Mouse (Mus musculus) frontal cortex, adult (tissue): Measurements from ENCODE around the gene Zfp740.

Experiments used
- ATAC-seq: cut with Nextera tagmentation; 2 replicates; pipeline ENCODE4 v1.9.2; 2017; ENCODE audit warnings: mild to moderate bottlenecking, moderate library complexity, mixed read lengths; ENCODE audit not compliant: low TSS enrichment

Zfp740 gene

DNA sequence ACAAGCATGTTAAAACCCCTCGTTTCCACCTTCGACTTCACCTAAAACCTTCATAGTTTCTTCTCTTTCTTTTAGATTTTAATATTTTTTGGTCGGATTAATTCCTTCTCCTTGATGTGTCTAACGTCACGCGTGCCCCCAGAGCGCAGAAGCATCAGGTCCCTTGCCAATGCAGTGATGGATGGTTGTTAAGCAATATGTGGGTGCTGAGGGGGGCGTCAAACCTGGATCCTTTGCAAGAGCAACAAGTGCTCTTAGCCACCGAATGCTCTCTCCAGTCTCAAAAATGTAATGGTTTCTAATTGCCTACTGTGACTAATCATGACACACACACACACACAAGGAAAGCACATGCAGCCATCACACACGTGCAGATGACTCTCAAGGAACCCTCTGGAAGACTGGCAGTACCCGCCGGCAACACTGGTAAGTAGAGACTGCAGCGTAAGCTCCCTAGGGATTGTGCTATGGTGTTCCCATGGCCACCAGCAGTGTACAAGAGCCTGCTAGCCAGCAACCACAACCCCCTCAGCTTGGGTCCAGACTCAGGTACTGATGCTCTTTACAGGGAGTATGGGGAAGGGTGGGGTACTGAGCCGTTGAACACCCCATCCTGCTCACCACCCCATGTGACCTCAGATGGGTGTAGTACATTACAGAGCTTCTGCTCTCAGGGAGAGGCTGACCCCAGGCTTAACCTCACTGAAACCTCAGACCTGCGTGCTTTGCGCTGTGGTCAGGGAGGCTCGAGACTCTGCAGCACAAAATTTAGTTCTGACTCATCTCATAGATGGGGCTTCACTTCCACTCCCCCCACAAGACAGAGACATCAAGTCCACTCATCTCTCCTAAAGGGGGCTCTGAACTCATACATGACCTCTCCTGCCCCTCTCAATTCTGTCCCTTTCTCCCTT, 27.6 kb downstream of the Zfp740 start:
- no peak for ATAC-seq

DNA sequence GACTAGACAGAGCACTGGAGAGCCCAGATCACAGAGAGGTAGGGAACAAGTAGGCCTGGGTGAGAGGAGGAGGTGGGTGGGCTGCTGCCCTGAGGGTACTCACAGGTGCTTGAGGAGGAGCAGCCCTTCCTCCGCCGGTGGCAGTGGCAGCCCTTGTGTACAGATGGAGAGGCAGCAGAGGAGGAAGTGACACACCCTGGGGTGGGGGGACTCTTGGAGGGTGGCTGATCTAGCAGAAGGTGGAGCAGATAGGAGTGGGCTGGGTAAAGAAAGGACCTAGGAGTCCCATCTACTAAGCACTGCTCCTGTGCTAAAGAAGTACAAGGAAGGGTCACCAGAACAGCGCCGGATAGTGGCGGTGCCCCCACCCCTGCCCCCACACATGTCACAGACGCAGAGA, 28.7 kb downstream of the Zfp740 start, which contains the start of gene Itgb7:
Gene Itgb7, minus strand, starts transcription at position 197 of the 400 bp plus-strand sequence.
- ATAC-seq: no peak

DNA sequence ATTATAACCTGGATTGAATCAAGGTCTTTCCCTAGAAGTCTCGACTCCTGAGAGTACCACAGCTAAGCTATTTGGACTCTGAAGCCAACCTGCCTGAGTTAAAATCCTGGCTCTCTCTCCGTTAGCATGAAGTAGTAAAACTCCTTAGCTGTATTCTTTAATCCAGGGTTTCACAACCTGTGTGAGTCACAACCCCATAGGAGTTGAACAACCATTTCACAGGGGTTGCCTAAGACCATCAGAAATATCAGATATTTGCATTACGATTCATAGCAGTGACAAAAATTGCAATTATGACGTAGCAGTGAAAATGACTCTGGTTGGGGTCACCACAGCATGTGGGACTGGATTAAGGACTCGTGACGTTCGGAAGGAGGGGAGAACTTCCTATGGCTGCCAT, 29.7 kb downstream of the Zfp740 start:
- ATAC-seq: no peak

DNA sequence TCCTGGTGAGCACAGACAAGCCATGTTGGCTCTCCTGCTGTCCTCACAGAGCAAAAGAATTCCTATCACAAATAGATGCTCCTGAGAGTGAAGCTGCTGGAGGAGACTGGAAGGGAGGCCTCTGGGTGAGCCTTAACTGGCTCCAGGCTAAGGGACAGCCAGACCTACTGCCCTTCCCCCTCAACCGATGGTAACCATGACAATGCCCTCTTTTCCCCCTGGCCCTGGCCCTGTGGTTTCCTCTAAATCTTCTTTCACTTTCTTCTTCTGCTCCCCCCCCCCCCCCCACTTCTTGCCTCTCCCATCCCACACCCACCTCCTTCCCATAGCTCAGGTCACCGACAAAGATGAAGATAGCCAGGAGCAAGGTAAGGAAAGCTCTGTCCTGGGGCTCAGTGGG, 30.8 kb downstream of the Zfp740 start:
- ATAC-seq: no peak

DNA sequence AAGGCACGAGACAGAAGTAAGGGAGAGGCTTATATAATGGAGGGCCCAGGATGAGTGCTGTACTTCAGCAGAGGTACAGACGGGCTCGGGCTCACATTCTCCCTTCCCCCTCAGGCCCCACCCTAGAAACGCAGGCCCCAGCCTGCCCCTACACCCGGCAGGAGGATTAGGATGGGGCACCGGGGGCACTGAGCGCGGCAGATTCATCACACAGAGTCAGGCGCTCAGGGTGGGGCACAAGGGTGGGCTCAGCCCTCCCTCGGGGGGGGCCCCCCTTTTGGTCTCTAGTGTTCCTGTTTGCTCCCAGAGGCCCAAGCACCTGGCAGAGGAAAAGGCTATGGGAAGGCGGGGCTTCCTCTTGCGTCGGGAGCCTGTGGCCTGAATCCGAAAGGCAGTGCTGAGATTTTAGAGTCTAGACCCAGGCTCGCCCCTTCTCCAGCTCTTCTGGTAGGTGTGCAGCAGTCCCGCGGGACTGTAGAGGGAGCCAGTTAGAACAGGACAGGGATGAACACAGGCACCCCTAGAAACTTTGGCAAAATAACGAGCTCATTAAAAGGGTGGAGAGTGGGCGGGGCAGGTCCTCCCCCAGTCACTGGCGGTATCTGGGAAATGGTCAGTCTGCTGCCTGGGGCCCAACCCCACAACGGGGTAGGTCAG, 32.5 kb downstream of the Zfp740 start:
- ATAC-seq: no peak

DNA sequence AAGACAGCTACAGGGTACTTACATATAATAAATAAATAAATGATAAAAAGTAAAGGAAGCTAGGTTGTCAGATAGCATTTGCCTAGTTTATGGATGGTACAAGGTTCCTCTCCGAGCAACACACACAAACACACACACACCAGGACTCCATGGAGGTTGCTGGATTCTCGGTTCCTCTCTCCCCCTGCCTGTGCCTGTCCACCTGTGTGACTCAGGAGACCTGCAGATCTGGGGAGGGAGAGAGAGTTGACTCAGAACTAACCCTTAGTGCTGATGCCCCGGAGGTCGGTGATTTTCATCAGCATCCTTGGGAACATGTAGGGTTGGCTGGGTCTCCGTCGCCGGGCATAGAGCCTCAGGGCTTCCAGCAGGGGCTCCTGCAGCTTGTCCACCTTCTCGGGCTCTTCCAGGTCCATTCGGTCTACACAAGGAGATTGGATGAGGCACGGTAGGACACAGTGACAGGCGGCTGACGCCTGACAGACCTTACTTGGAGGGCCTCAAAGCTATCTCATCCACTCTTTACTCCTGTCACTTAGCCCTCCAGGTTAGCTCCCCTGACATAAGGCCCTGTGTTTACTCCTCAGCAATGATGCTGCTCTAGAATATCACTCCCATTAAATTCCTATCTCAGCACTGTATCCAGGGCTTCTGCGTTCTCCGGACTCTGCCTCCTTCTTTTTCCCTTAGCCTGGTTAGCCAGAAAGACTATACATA, 35.7 kb downstream of the Zfp740 start:
- no peak for ATAC-seq

DNA sequence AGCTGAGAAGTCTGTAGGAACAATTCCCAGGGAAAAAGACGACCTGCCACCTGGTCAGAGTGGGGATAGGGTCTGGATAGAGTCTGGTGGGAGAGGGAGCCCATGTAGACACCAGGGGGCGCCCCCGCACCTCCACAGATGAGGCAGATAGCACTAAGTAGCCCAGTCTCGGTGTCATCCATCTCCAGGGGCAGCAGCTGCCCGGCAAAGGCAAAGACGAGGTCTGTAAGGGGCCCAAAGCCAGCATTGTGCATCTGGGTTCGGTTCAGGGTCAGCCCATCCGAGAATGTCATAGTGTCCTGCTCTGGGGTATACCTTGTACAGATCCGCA, 36.2 kb downstream of the Zfp740 start:
- peak; percentile 72 for ATAC-seq

DNA sequence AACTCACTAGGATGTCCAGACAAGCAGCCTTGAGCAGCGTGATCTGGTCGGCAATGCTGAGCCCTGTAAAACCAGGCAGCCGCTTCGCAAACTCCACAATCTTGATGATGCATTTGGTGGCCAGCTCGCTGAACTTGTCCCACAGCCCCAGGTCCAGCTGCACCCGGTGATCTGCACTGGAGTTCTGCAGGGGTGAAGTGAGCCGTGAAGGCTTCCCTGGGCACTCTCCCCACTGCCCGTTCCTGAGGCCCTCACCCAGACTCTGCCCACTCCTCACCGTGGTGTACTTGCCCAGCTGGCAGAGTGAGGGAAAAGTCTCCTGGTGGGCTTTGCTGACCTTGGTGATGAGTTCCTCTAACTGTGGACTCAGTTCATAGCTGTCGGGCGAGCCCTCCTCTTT, 36.8 kb downstream of the Zfp740 start:
- no peak for ATAC-seq

DNA sequence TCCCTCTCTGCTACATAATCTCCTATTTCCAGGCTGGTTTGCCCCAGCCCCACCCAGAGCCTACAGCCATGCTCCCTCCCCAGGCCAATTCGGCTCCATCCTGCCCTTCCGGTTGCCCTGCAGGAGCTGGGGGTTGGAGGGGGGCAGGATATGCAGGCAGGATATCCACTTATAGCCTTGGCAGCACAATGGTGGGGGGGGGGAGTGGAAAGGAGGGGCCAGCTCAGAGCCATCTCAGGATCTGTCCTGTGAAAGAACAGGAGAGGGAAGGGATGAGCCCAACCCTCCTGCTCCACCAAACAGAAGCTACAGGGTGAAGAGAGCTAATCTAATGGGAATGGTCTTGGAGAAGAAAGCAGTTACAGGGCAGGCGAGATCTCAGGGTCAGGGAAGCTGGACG, 37.6 kb downstream of the Zfp740 start:
- ATAC-seq: no peak

DNA sequence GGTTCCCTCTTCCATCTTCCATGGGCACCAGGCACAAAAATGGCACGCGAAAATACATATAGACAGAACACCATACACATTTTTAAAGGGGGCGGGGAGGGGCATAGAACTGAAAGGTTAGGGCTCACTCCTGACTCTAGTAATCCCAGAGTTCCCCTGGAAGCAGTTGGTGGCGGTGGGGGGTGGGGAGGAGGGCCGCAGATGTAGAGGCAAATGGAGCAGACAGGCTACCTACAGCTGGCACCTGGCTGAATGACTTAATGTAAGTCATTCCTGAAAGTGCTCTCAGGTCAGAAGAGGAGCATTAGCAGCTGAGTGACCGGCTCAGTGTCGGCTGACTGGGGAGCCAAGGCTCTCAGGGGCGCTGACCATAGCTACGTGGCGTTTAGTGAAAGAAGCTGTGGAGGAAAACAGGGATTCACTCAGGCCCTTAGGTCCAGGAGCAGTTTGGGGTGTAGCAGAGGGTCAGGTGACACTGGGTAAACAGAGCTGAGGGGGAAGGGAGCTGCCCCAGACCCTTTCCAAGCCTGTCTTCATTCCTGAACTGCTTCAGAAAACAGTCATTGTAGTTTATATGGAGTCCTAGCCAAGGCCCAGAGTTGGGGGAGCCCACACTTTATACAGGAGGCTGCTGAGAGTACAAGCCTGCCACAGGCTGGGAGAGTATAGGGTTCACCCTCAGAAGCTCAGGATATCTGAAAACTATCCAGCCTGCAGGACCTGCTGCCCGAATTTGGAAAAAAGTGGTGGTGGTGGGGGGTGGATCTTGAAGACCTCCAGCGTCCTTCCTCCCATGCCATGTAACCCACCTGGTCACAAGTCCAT, 39.6 kb downstream of the Zfp740 start:
- no peak for ATAC-seq

DNA sequence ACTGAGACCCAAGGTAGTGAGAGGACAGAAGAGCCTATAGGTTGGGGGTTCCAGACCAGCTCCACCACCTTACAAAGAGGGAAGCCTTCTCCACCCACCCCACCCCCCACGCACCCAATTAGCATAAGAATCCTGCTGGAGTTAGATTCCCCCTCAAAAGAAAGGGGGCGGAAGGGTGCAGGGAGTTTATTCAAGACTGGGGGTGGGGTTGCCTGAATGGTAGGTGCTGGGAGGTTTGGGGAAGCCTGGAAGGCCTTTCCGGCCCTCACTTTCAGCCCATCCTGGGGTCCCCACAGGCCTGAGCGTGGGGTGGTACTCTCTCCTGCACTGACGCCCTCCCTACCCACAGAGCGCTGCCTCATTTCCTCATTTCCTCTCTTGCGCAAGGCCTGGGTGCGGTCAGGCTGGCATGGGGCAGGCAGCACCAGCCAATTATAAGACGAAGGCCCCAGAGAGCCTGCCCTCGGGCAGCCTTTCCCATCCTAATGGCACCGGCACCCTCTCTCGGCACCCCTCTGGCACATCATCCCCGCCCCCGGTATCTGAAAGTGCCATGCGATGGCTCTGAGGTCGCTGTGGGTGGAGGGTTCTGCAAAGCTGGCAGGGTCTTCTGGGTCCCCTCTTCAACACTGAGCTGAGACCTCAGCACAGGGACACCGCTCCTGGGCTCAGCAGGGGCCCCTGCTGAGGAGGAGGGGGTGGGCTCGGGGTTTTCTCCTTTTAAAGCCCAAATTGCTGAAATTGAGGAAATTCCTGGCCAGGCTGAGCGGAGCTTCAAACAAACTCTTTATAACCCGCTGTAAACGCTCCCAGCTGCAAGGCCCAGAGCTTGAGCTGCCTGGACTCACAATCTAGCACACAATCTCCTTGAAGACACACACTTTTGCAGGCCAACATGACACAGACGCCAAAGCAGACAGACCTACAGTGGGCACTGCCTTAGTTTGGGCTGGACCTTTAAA, 40.5 kb downstream of the Zfp740 start:
- no peak for ATAC-seq

DNA sequence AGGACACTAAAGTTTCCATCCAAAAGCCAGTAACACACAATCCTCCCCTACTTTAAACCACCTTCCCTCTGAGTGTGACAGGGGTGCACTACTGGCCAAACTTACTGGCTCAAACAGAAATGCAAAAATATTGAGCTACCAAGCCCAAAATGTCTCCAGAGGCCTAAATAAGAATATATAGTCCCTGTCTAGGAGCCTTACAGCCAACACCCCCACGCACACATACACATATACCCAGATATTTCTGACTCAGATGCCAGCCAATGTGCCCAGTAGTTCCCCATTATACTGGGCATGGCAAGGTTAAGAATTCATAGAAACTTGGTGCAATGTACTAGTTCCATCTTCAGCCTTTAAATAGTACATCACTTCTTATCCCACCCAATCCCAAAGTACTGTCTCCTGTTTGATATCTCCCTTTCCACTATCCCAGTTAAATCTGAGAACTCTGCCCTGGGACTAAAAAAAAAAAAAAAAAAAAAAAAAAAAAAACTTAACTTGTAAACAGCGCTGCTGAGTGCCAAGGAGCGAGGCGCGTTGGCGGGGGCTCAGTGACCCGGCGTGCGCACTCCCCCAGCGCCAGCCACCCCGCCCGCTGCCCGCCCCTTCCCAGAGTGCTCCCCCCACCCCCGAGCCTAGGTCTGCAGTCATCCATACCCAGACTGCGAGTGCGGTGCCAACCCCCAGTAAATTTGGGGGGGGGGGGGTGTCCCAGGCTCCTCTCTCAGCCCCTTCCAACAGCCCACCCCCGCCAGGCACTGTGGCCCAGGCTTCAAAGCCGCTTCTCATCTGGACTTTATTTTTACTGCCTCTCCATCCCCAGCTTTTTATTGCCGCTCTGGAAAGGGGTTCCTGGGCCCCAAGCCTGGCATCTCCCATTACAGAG, 41.5 kb downstream of the Zfp740 start:
- no peak for ATAC-seq

DNA sequence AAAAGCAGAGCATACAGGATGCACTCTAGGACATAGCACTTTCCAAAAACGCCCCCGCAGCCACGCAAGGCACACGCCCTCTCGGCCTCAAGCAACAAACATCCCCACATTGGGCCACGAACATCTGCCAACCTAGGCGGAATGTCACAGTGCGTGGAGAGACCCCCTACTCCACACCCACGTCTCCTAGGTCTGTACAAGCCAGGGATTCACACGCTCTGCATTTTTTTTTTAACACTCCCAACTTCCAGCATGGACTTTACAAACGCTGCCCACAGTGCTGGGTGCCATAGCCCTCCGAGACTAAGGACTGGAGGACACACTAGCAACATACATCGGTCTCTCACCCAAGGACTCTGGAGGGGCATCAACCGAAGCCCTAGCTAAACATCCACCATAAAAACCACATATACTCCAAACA, 42.4 kb downstream of the Zfp740 start:
- no peak for ATAC-seq

DNA sequence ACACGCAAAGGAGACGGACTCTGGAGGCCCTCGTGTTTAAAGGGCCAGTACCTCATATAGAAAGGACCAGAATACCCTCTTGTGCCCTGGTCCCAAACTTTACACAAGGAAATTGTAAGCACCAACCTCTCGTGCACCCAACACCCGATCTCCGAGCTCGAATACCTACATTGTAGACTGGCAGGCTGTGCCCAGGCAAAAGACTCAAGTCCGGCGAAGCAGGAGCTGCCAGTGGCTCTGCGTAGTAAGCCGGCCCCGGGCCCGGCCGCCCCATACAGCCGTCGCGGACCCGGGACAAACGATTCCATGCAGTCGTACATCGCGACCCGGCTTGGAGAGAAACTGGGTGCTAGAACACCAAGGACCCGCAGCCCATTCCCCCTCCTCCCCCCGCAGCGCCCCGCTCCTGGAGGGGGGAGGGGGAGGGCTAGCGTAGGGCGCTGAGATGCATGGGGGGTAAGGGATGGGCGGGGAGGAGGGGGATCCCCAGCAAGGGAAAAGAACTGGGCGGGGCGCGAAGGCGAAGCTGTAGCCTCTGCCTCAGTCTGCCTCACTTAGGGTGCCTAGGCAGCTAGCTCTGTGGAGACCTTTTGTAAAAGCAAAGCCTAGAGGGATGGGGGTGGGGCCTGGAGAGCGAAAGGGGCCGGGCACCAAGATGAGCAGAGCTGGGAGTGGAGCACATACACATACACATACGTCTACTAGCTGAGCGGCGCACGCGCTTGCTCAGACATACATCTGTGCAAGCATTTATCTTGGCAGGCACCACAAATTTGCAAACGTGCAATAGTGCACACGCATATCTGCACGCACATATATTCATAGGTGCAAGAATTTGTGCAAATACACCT, 43.1 kb downstream of the Zfp740 start:
- peak; percentile 77 for ATAC-seq

DNA sequence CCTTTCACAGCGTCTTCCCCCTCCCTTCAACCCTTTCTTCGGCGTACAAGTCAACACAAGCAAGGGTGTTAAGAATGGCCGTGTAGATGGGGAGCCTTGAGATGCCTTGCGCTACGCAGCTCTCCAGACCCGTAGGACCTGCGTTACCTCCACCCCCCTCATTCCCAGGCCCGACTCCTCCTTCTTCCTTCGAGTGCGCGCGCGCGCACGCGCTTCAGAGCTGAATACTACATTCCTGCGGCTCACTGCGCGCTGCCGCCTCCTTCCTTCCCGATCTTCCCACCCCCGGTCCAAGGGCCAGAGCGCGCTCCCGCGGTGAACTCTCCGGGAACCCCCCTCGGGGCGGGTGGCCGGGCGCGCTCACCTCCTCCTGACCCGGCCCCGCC, 43.8 kb downstream of the Zfp740 start:
- peak; percentile 67 for ATAC-seq

DNA sequence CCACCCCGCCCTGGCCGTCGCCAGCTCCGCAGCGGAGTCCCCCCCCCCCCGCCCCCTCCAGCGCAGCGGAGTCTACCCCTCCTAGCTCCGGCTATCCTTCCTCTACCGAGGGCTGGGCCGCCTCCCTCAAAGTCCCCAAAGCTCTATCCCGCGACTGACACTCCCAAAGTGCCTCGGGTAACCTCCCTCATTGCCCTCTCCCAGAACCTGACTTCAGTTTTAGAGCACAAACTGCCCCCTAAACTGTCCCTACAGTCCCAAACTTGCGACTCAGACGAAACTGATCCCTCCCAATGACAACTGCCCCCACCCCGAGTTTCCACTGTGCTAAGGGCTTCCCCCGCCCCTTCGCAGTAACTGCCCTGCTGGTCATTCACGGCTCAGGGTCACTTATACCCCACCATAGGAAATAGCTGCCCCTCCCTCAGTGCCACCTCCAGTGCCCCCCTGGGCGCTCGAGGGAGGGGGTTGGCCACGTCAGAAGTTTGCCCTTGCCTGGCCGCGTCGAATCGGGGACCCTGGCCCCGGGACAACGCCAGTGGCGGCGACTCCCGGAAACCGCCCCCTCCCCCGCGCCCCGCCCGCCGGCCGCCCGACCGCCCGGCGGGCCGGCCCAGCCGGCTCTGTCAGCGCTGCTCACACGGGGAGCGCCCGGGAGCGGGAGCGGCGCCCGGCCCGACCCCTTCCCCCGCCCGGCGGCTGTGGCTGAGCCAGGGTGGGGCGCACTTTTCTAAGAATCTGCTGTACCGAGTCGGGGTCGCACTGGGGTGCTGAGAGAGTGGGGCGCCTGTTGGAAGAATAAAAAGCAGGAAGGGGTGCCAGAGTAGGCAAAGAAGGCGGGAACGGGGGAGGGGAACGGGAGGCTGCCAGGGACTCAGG, 44.4 kb downstream of the Zfp740 start:
- ATAC-seq: no peak

DNA sequence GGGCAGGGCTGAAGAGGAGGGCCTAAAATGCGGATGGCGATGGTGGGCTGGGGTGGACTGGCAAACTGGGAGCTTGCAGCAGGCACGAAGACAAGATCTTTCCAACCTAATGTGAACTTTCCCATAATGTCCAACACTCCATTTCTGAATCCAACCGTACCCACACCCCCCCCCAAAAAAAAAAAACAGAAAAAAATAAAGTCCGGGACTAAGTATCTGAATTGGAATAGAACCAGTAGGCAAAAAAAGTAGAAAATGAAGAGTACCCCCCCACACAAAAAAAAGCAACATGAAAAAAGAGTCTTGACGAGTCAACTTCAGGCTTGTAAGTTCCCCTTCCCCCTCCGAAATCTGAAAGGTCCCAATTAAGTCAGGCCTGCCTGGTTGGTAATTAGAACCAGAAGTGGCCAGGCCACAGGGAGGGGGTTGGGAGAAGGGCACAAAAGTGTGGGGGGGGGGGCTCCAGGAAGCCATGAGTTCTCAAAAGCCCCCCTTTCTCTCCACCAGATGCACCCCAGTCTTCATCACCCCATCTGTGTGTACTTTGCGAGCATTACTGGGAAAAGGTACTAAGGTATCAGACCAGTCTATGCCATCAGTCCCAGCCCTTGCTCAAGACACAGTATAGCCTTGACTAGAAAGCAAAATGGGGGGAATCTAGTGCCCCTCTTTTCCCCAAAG, 45.2 kb downstream of the Zfp740 start:
- ATAC-seq: no peak
